Mouse (Mus musculus) testis, postnatal 10 days (tissue): Measurements from ENCODE around the gene Rftn2.

ENCODE experiments used
- DNase-seq: peaks from one replicate; pipeline ENCODE4 v3.0.0; 2021; ENCODE audit warnings: low spot score

Gene Rftn2

DNA sequence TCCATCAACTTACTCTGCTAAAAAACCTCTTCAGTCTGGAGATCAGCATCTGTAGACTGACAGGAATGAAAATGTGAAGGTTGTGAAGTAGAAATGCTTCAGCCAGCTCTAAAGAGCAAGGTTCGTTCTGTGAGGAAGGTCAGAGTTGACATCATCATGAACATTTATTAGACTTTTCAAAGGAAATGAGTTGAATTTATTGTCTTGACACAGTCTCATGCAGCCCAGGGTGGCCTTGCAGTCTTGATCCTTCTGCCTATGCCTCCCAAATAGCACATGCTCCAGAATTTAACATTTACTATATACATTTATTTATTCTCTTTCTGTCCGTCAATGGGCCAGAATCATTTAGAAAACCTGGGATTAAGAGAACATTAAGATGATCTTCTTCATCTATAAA, 103.0 kb downstream of the Rftn2 start:
- no peak for DNase-seq

DNA sequence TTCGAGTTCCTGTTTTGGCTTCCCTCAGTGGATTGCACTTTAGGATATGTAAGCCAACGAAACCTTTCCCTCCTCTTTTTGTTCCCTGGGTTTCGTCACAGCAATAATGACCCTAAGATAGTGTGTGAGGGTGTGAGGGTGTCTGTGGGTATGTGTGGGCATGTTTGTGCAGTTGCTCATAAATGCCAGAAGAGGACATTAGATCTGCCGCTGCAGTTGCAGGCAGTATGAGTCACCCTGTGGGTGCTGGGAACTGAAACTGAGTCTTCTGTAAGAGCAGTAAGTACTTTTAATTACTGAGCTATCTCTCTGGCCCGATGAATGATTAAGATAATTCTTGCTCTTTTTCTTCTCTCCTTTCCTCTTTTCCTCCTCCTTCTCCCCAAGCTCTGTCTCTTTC, 103.5 kb downstream of the Rftn2 start:
- DNase-seq = no peak
